Mouse (Mus musculus) limb, embryonic 12.5 days (tissue): ENCODE results near the gene C530008M17Rik. TPM values are rescaled to one million over a fixed set of nuclear protein-coding genes. Genes with fewer than 3 reads are reported as not detected.
A peak's percentile ranks its signal among the peaks of the same experiment; 100 is the strongest.

ENCODE experiments used
- ATAC-seq: fragments of 200-750 bp; cut with Nextera tagmentation; 2 replicates; pipeline ENCODE4 v1.8.0; 2017; ENCODE audit warnings: low read depth, moderate TSS enrichment; ENCODE audit not compliant: insufficient number of reproducible peaks, insufficient read depth, low FRiP score, low TSS enrichment
- H3K27ac ChIP-seq: fragments of 300-500 bp; sonication (generic); 2 replicates; pipeline ENCODE4 v1.5.1; 2016; ENCODE audit warnings: mild to moderate bottlenecking, moderate library complexity
- H3K27me3 ChIP-seq: fragments of 300-500 bp; sonication (generic); 2 replicates; pipeline ENCODE4 v1.6.1; 2016; ENCODE audit warnings: mild to moderate bottlenecking, moderate library complexity
- H3K36me3 ChIP-seq: fragments of 300-500 bp; sonication (generic); 2 replicates; pipeline ENCODE4 v1.6.1; 2016; ENCODE audit warnings: mild to moderate bottlenecking, moderate library complexity
- H3K4me1 ChIP-seq: fragments of 300-500 bp; sonication (generic); replicated peaks from 2 replicates; pipeline ENCODE4 v1.6.1; 2016
- H3K4me2 ChIP-seq: fragments of 300-500 bp; sonication (generic); 2 replicates; pipeline ENCODE4 v1.6.1; 2016; ENCODE audit warnings: mild to moderate bottlenecking, moderate library complexity
- H3K4me3 ChIP-seq: fragments of 300-500 bp; sonication (generic); replicated peaks from 2 replicates; pipeline ENCODE4 v1.5.1; 2016; ENCODE audit warnings: mild to moderate bottlenecking
- H3K9ac ChIP-seq: fragments of 300-500 bp; sonication (generic); replicated peaks from 2 replicates; pipeline ENCODE4 v1.6.1; 2016; ENCODE audit warnings: mild to moderate bottlenecking, moderate library complexity
- H3K9me3 ChIP-seq: fragments of 300-500 bp; sonication (generic); 2 replicates; pipeline ENCODE4 v1.6.1; 2016; ENCODE audit warnings: mild to moderate bottlenecking, moderate library complexity
- WGBS: fragments of 180-500 bp; shearing (Covaris S2); methylation state at CpG from one replicate; pipeline ENCODE4 v1.1.7; 2016; 5-methylcytosine and 5-hydroxymethylcytosine counted together
- polyA plus RNA-seq: library from polyadenylated mRNA; unstranded; fragments of >200 nt; fragmentation: Nextera tagmentation; extraction: Ambion mirVana; gene quantifications from 2 replicates; pipeline ENCODE4 v1.2.1, GENCODE M21; 2016

C530008M17Rik gene
- polyA plus RNA-seq, 1 experiment from 2014 or later: 31.9 TPM

GRCm38 (mm10) chr5:76839786-76840185 is 183.5 kb downstream of the C530008M17Rik start:
- WGBS: 84% methylated on average over 6 of the region's 6 CpGs
- Histone ChIP-seq H3K36me3 (no peaks in the 10 kb centered on the region), H3K4me2 (no peak overlapping the region), H3K4me1 (no peaks in the 10 kb centered on the region), H3K9me3 (no peaks in the 10 kb centered on the region), H3K27me3 (no peaks in the 10 kb centered on the region), H3K4me3 (no peak overlapping the region), H3K9ac (no peak overlapping the region), H3K27ac (no peak overlapping the region)
- ATAC-seq: no peak

- ATAC-seq: no peak
- Histone ChIP-seq H3K9me3 (no peaks in the 10 kb centered on the region), H3K4me2 (no peak overlapping the region), H3K9ac (no peak overlapping the region), H3K4me3 (no peak overlapping the region), H3K27me3 (no peaks in the 10 kb centered on the region), H3K36me3 (no peaks in the 10 kb centered on the region), H3K4me1 (no peaks in the 10 kb centered on the region), H3K27ac (no peak overlapping the region)
- WGBS: 90% methylated on average over 2 of the region's 2 CpGs
Measured at GRCm38 (mm10) chr5:76841859-76842258, 185.5 kb downstream of the C530008M17Rik start.

- 19% methylated on average over 4 of the region's 4 CpGs for WGBS
- no peak overlapping the region for H3K4me2 ChIP-seq
- H3K4me1 ChIP-seq: no peaks in the 10 kb centered on the region
- 0 out of 2 replicates have a peak, but pooled peaks cover under 1% of the 10 kb centered on the region for H3K36me3 ChIP-seq
- ATAC-seq: no peak
- no peak overlapping the region for H3K9ac ChIP-seq
- no peaks in the 10 kb centered on the region for H3K9me3 ChIP-seq
- no peak overlapping the region for H3K27ac ChIP-seq
- H3K27me3 ChIP-seq: no peaks in the 10 kb centered on the region
- H3K4me3 ChIP-seq: no peak overlapping the region
Measured at GRCm38 (mm10) chr5:76843448-76843847, 187.1 kb downstream of the C530008M17Rik start.

- H3K4me1 ChIP-seq: no peaks in the 10 kb centered on the region
- no peak overlapping the region for H3K4me2 ChIP-seq
- H3K9me3 ChIP-seq: no peaks in the 10 kb centered on the region
- H3K36me3 ChIP-seq: 0 out of 2 replicates have a peak, but pooled peaks cover 5% of the 10 kb centered on the region
- no peak overlapping the region for H3K27ac ChIP-seq
- no peaks in the 10 kb centered on the region for H3K27me3 ChIP-seq
- ATAC-seq: no peak
- WGBS: 85% methylated on average over 9 of the region's 9 CpGs
- H3K9ac ChIP-seq: no peak overlapping the region
- no peak overlapping the region for H3K4me3 ChIP-seq
Measured at GRCm38 (mm10) chr5:76843851-76844419, 187.6 kb downstream of the C530008M17Rik start.

- no peak overlapping the region for H3K9ac ChIP-seq
- H3K4me1 ChIP-seq: no peaks in the 10 kb centered on the region
- 0 out of 2 replicates have a peak overlapping the region, but pooled peaks have one; percentile 35 for H3K27ac ChIP-seq
- 0 out of 2 replicates have a peak, but pooled peaks cover 6% of the 10 kb centered on the region for H3K36me3 ChIP-seq
- whole genome bisulfite sequencing: 83% methylated on average over 14 of the region's 14 CpGs
- no peaks in the 10 kb centered on the region for H3K9me3 ChIP-seq
- H3K27me3 ChIP-seq: no peaks in the 10 kb centered on the region
- no peak overlapping the region for H3K4me2 ChIP-seq
- H3K4me3 ChIP-seq: no peak overlapping the region
- no peak for ATAC-seq
Measured at GRCm38 (mm10) chr5:76844618-76845186, 188.4 kb downstream of the C530008M17Rik start.

DNA sequence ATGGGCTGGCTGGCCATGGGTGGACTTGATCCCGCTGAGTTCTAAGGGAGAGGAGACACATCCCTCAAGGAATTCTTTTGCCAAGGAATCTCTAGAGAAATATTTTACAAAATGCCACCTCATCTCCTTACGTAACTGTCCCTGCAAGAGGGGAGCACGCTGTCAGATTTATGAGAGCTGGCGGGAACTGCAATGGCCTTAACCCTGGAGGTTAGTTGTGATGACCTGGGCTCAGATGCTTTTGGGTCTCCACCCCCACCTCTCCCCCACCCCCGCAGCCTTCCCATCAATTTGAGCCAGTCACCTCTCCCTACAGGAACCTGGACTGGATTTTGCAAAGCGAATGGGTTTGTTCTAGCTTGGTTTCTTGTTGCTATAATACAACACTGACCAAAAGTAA is 190.8 kb downstream of the C530008M17Rik start:
- Histone ChIP-seq H3K27me3 (no peaks in the 10 kb centered on the region), H3K4me2 (no peak overlapping the region), H3K27ac (no peak overlapping the region), H3K4me1 (no peaks in the 10 kb centered on the region), H3K9ac (no peak overlapping the region), H3K4me3 (no peak overlapping the region), H3K36me3 (0 out of 2 replicates have a peak, but pooled peaks cover 6% of the 10 kb centered on the region), H3K9me3 (no peaks in the 10 kb centered on the region)
- WGBS: 81% methylated on average over 6 of the region's 6 CpGs
- no peak for ATAC-seq

DNA sequence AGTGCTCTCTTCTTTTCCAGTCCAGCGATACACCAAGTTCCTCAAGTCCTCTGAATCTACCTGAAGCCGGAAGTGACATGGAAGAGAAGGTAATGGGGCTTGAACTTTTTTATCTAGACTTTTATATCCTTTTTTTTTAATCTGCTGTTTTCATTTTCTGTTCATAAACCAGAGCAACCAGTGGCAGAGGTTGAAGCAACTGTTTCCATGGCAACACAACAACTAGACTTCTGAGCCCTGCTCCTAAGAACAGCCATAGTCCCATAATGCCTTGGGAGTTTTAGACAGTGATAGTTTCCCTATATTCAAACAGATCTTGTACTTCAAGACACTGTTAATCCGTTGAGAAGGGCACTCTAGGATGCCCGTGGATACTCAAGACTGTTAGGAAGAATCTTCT is 195.0 kb downstream of the C530008M17Rik start:
- Histone ChIP-seq H3K4me3 (no peak overlapping the region), H3K4me1 (peaks cover 4% of the 10 kb centered on the region), H3K4me2 (no peak overlapping the region), H3K9ac (no peak overlapping the region), H3K9me3 (no peaks in the 10 kb centered on the region), H3K27me3 (peaks cover 19% of the 10 kb centered on the region), H3K27ac (no peak overlapping the region), H3K36me3 (peaks cover 12% of the 10 kb centered on the region; the same call in 1 of the 2 replicates)
- whole genome bisulfite sequencing: 85% methylated on average over 4 of the region's 4 CpGs
- no peak for ATAC-seq

DNA sequence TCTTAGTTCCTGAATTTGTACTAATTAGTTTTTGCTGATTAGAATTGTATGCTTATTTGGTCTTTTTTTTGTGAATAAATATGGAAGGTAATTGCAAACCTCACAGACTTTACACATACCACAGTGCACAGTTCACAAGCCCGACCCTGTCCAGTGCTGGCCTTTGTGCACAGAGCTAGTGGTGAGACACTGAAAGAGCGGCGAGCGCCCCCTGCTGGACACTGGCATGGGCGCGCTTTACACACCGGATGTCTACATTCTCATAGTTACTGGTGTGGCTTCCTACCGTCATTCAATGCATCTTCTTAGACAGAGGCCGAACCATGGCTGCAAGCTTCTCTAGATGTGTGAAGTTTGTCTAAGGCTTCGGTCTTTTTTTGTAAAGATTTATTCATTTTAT is 197.2 kb downstream of the C530008M17Rik start:
- Histone ChIP-seq H3K9me3 (no peaks in the 10 kb centered on the region), H3K27ac (no peak overlapping the region), H3K36me3 (peaks cover 20% of the 10 kb centered on the region), H3K4me2 (no peak overlapping the region), H3K27me3 (peaks cover 41% of the 10 kb centered on the region), H3K4me3 (no peak overlapping the region), H3K9ac (no peak overlapping the region), H3K4me1 (peaks cover 18% of the 10 kb centered on the region)
- WGBS: 18% methylated on average over 10 of the region's 10 CpGs
- ATAC-seq: peak; percentile 81

- Histone ChIP-seq H3K4me3 (peak overlapping the region; percentile 37), H3K27me3 (peaks cover 52% of the 10 kb centered on the region), H3K27ac (no peak overlapping the region), H3K4me1 (peaks cover 22% of the 10 kb centered on the region), H3K9me3 (no peaks in the 10 kb centered on the region), H3K9ac (peak overlapping the region; percentile 34; the same call in 1 of the 2 replicates), H3K36me3 (peaks cover 26% of the 10 kb centered on the region), H3K4me2 (peak overlapping the region; percentile 60)
- ATAC-seq: no peak
- WGBS: 26% methylated on average over 25 of the region's 25 CpGs
Measured at GRCm38 (mm10) chr5:76855829-76856600, 199.7 kb downstream of the C530008M17Rik start.

GRCm38 (mm10) chr5:76857103-76858015 is 201.0 kb downstream of the C530008M17Rik start:
- peaks cover 25% of the 10 kb centered on the region for H3K36me3 ChIP-seq
- H3K4me1 ChIP-seq: peaks cover 22% of the 10 kb centered on the region
- H3K9me3 ChIP-seq: no peaks in the 10 kb centered on the region
- peak overlapping the region; percentile 40; the same call in 1 of the 2 replicates for H3K9ac ChIP-seq
- peak overlapping the region; percentile 37 for H3K4me3 ChIP-seq
- peak overlapping the region; percentile 60 for H3K4me2 ChIP-seq
- H3K27me3 ChIP-seq: peaks cover 52% of the 10 kb centered on the region
- ATAC-seq: no peak
- H3K27ac ChIP-seq: no peak overlapping the region
- WGBS: 15% methylated on average over 62 of the region's 62 CpGs
